Mouse (Mus musculus) cortical plate, adult 2 months (tissue): ENCODE measurements around the gene Pip4k2b.

ENCODE experiments used
- CTCF ChIP-seq: fragments of 200-500 bp; IDR thresholded peaks from 2 replicates; pipeline ENCODE4 v1.5.1; 2011; ENCODE audit warnings: mild to moderate bottlenecking, control low read depth, low read length; ENCODE audit not compliant: insufficient read depth; ENCODE audit errors: extremely low read depth
- POLR2A ChIP-seq: fragments of 200-500 bp; IDR thresholded peaks from 2 replicates; pipeline ENCODE4 v1.6.1; 2011; ENCODE audit warnings: mild to moderate bottlenecking, low read length, control low read depth; ENCODE audit not compliant: insufficient read depth; ENCODE audit errors: extremely low read depth

GRCm38 (mm10) chr11:97769704-97770103 lies 25.2 kb upstream of the Pip4k2b start:
- TF ChIP-seq POLR2A (no peak), CTCF (no peak)
